Mouse (Mus musculus) kidney, adult 2 months (tissue): ENCODE measurements around the gene Kif2c. TPM values are rescaled to one million over a fixed set of nuclear protein-coding genes. Genes with fewer than 3 reads are reported as not detected.

ENCODE experiments used
- DNase-seq: peaks from one replicate; pipeline ENCODE4 v3.0.0; 2021
- H3K27ac ChIP-seq: fragments of 200-500 bp; 2 replicates; pipeline ENCODE4 v1.5.1; 2012; ENCODE audit warnings: low read depth, low read length, control low read depth, inconsistent platforms; ENCODE audit not compliant: insufficient read depth
- H3K27me3 ChIP-seq: fragments of 200-500 bp; replicated peaks from 2 replicates; pipeline ENCODE4 v1.6.1; 2012; ENCODE audit warnings: mild to moderate bottlenecking, moderate library complexity, low read length, inconsistent platforms; ENCODE audit not compliant: control insufficient read depth, insufficient read depth
- H3K36me3 ChIP-seq: fragments of 200-500 bp; 2 replicates; pipeline ENCODE4 v1.6.1; 2012; ENCODE audit warnings: mild to moderate bottlenecking, moderate library complexity, low read length, inconsistent platforms; ENCODE audit not compliant: control insufficient read depth, insufficient read depth
- H3K4me1 ChIP-seq: fragments of 200-500 bp; 2 replicates; pipeline ENCODE4 v1.6.1; 2011; ENCODE audit warnings: low read length; ENCODE audit not compliant: control insufficient read depth, insufficient read depth
- H3K4me3 ChIP-seq: fragments of 200-500 bp; 2 replicates; pipeline ENCODE4 v1.5.1; 2011; ENCODE audit warnings: mild to moderate bottlenecking, low read depth, low read length, control low read depth; ENCODE audit not compliant: insufficient read depth
- CTCF ChIP-seq: fragments of 200-500 bp; conservative IDR thresholded peaks from 2 replicates; pipeline ENCODE4 v1.5.1; 2011; ENCODE audit warnings: low read depth, mild to moderate bottlenecking, control low read depth, low read length, moderate library complexity, mixed read lengths; ENCODE audit not compliant: insufficient read depth, insufficient read length
- POLR2A ChIP-seq: fragments of 200-500 bp; IDR thresholded peaks from one replicate; pipeline ENCODE4 v1.6.1; 2011; ENCODE audit warnings: low read depth, low read length, control low read depth
- WGBS: fragments of 180-500 bp; shearing (Covaris S2); methylation state at CpG from one replicate; pipeline ENCODE4 v1.1.7; 2018; 5-methylcytosine and 5-hydroxymethylcytosine counted together
- polyA plus RNA-seq: library from polyadenylated mRNA; depleted of rRNA; stranded (reverse); fragments of >200 nt; gene quantifications from 2 replicates; pipeline ENCODE4 v1.2.3, GENCODE M21; 2012

Gene Kif2c
- polyA plus RNA-seq, 1 experiment: 0.20 TPM

DNA sequence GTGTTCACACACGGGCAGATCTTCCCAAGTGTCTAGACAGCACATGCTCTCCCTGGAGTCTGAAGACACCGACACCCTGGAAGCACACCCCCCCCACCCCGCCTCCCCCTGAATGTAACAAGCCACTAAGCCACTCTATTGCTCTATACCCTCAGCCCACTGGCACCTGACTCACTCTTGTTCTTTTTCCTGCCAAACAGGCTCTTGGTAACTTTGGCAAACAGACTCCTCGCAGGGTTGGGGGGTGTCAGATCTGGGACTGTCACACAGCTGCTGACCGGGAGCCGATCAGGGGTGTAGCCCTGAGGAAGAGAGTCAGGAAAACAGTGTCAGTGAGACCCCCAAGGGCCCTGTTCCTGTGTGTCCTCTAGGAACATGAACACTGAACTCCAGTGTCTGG is 51.2 kb downstream of the Kif2c start:
- Histone ChIP-seq H3K4me3 (no peak overlapping the region), H3K27ac (no peak overlapping the region), H3K4me1 (peaks cover 14% of the 10 kb centered on the region; the same call in 1 of the 2 replicates), H3K36me3 (no peaks in the 10 kb centered on the region), H3K27me3 (no peaks in the 10 kb centered on the region)
- TF ChIP-seq POLR2A (no peak), CTCF (no peak)
- DNase-seq: no peak
- WGBS: 88% methylated on average over 6 of the region's 6 CpGs

GRCm38 (mm10) chr4:117130790-117131189 is 51.6 kb downstream of the Kif2c start:
- 69% methylated on average over 6 of the region's 6 CpGs for WGBS
- Histone ChIP-seq H3K27me3 (no peaks in the 10 kb centered on the region), H3K4me1 (peaks cover 14% of the 10 kb centered on the region; the same call in 1 of the 2 replicates), H3K36me3 (no peaks in the 10 kb centered on the region), H3K27ac (no peak overlapping the region), H3K4me3 (no peak overlapping the region)
- DNase-seq: peak; percentile 48
- TF ChIP-seq CTCF (no peak), POLR2A (no peak)

GRCm38 (mm10) chr4:117127991-117128686 is 54.3 kb downstream of the Kif2c start:
- TF ChIP-seq CTCF (no peak), POLR2A (no peak)
- Histone ChIP-seq H3K4me1 (0 out of 2 replicates have a peak, but pooled peaks cover 4% of the 10 kb centered on the region), H3K27ac (no peak overlapping the region), H3K27me3 (no peaks in the 10 kb centered on the region), H3K4me3 (no peak overlapping the region), H3K36me3 (no peaks in the 10 kb centered on the region)
- WGBS: 91% methylated on average over 33 of the region's 33 CpGs
- DNase-seq: no peak

GRCm38 (mm10) chr4:117126675-117127290 is 55.7 kb downstream of the Kif2c start, which contains the start of gene Tctex1d4:
Gene Tctex1d4 (plus strand): TSS chr4:117126794.
- Histone ChIP-seq H3K4me1 (0 out of 2 replicates have a peak, but pooled peaks cover 4% of the 10 kb centered on the region), H3K4me3 (no peak within 1 kb of the TSS), H3K27me3 (no peaks in the 10 kb centered on the region), H3K36me3 (no peaks in the 10 kb centered on the region), H3K27ac (peak within 1 kb of the TSS; percentile 99)
- DNase-seq: no peak
- WGBS: 81% methylated on average over 9 of the region's 9 CpGs
- no peak for TF ChIP-seq CTCF
- no peak for TF ChIP-seq POLR2A

DNA sequence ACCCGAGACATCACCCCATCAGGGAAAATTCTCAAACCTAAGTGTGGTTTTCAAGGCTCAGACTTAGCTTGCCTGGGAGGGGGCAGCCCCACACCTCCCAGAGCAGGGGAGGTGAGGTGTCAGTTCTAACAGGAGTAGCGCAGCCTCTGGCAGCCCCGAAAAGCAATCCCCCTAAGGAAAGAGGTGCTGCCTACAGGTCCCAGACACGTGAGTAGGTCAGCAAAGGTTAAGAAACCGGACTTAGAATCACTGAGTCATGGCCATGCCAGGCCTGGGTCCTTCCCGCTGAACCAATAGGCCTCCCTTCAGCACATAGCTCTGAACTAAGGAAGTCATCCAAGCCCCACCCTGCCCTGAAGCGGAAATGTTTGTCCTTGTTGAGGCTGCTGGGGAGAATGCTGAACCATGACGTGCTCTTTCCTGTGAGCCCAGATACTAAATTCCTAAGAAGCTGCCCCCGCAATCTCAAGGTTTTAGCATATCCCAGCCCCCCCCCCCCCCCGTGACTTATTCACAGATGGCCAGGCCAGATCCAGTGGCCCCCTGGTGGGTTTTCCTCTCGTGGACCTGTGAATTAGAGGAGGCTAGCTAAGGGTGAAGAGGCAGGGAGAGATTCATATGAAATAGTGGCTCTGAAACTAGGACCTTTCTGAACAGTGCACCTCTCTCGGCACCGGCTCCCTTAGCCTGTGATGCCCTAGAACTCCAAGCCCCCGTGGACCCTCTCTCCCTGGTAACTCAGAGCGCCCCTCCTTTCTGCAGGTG is 56.3 kb downstream of the Kif2c start:
- Histone ChIP-seq H3K27me3 (no peaks in the 10 kb centered on the region), H3K4me3 (no peak overlapping the region), H3K27ac (peak overlapping the region; percentile 99), H3K4me1 (peaks cover 7% of the 10 kb centered on the region; the same call in 1 of the 2 replicates), H3K36me3 (no peaks in the 10 kb centered on the region)
- no peak for TF ChIP-seq CTCF
- TF ChIP-seq POLR2A: no peak
- DNase-seq: peak; percentile 91
- 41% methylated on average over 15 of the region's 15 CpGs for WGBS

DNA sequence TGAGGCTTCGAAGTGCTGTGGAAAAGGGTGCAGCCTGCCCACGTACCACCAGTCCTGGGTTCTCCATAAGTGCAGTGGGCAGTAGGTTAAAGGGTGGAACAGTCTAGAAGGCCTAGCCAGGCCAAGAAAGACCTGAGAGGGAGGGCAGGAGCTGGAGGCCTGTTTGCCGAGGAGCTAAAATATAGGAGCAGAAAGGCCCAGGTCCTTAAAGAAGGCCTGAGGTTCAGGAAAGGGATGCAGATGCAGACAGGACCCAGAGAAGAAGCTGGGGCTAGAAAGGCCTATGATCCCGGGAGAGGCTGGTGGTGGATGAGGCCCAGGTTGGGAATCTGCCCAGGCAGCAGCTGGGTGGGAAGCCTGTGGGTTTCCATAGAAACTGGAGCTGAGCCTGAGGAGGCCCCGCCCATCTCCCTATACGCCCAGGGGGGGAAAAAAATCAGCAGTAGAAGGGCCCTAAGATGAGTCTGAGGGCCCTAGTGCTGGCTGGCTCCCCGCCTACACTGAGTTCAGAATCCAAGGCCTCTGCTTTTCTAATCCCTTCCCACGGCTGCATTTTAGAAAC is 57.0 kb downstream of the Kif2c start, which contains the start of gene Btbd19:
Gene Btbd19, minus strand, starts transcription at position 378 of the 562 bp plus-strand sequence.
- no peak within 1 kb of the TSS for H3K4me3 ChIP-seq
- peak; percentile 67 for DNase-seq

More for the DNA sequence above, 57.0 kb downstream of the Kif2c start, which contains the start of gene Btbd19:
- TF ChIP-seq CTCF (no peak), POLR2A (no peak)
- Histone ChIP-seq H3K27me3 (no peaks in the 10 kb centered on the region), H3K36me3 (no peaks in the 10 kb centered on the region), H3K4me1 (peaks cover 7% of the 10 kb centered on the region; the same call in 1 of the 2 replicates), H3K27ac (peak within 1 kb of the TSS; percentile 99)
- 64% methylated on average over 8 of the region's 8 CpGs for WGBS
